Mouse (Mus musculus): ENCODE measurements around the gene Magi1. TPM values are rescaled to one million over a fixed set of nuclear protein-coding genes. Genes with fewer than 3 reads are reported as not detected.

The Magi1 gene
- total RNA-seq, 2 experiments from 2014 or later = 0.28 to 0.57 TPM

DNA sequence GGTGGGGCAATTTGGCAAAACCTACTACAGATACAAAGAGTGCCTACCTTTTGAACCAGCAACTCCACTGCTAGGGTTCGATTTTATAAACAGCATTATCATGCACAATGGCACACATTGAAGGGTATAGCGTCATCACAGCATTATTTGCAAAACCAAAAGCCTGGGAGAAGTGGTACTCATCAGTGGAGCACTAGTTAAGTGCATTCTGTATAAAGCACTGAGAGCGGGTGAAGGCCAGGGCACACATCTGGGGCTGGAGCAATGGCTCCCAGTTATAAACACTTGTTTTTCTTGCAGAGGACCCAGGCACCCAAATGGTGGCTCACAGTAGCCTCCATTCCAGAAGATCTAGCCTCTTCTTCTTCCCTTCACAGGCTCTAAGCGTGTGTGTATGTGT, 67.9 kb downstream of the Magi1 start:
- no peak for ATAC-seq (replicated peaks; ENCODE audit: low FRiP score, low TSS enrichment, poor library complexity, severe bottlenecking)

DNA sequence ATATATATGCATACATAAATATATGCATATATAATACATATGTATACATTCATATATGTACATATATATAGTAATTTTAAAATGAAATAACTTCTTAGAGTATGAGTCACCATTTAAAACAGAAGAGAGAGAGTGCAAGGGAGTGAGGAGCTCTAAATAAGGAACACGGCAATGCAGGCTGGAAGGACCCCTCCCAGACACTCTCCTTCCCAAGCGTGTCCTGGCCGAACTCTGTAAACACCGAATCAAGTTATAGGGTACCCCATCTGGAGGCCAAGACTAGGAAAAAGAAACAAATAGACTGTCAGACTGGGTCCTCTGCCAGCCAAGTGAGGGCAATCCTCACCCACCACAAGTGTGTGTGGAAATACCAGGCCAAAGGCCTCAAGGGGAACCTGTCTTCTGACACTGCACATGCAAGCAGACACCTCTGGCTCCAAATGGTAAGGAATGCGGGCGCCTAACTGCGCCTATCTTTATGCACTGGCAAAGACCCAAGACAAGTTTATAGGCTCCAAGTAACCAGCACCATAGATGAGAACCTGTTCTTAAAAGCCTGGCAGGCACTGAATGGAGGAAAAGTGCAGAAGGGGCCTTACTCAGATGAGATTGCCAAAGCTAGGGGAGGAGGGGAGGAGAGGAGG, 68.7 kb downstream of the Magi1 start:
- ATAC-seq (replicated peaks; ENCODE audit: low FRiP score, low TSS enrichment, poor library complexity, severe bottlenecking) = no peak

DNA sequence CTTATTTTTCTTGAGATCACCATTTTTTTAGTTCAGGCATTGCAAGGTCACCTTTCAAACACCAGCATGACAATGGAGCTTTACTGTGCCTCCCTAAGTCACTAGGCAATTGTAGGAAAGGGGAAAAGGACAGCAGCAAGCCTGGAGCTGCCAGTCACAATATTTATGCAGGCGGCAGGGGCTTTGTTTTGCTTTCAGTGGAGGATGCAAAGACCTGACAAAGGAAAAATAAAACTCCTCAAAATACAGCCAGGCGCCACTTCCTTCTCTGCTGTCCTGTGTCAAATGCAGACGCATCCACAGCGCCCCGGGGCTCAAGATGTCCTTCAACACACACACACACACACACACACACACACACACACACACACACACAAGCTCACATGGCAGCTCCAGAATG, 77.8 kb downstream of the Magi1 start:
- no peak for ATAC-seq (replicated peaks; ENCODE audit: low FRiP score, low TSS enrichment, poor library complexity, severe bottlenecking)

GRCm38 (mm10) chr6:94203642-94204145, 80.0 kb downstream of the Magi1 start:
- ATAC-seq (replicated peaks; ENCODE audit: low FRiP score, low TSS enrichment, poor library complexity, severe bottlenecking) = no peak

DNA sequence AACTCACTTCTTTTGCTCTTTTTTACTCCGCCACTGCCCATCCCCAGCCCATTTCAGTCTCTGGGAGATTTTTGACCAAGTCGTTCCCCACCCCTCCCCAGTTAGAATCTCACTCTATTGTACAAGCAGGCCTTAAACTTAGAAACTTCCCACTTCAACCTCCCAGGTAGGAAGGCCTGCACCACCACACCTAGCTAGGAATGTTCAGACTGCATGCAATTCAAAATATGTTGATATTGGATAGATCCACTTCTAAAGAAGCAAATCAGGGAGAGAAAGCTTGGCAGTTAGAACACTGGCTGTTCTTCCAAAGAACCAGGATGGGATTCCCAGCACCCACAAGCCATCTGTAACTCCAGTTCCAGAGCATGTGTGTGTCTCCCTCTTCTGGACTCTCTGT, 81.8 kb downstream of the Magi1 start:
- ATAC-seq (replicated peaks; ENCODE audit: low FRiP score, low TSS enrichment, poor library complexity, severe bottlenecking) = no peak

DNA sequence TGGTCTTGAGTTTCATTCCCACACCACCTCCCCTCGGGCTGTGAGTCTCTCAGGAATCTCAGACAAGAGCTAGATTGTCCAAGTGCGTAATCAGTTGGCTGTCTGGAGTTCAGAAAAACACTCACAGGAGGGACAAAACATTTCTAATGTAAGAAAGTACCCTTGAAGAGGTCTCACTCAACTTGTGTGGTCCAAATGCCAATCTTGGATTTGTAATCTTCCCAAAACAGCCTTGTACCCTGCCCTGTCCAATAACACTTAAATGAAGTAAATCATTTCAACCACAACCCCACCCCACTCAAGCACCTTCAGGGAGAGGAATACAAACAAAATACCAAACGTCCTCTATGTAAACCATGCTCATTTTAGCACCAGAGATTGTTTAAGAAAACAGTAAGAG, 82.8 kb downstream of the Magi1 start:
- no peak for ATAC-seq (replicated peaks; ENCODE audit: low FRiP score, low TSS enrichment, poor library complexity, severe bottlenecking)

GRCm38 (mm10) chr6:94199696-94200095, 84.0 kb downstream of the Magi1 start:
- no peak for ATAC-seq (replicated peaks; ENCODE audit: low FRiP score, low TSS enrichment, poor library complexity, severe bottlenecking)

DNA sequence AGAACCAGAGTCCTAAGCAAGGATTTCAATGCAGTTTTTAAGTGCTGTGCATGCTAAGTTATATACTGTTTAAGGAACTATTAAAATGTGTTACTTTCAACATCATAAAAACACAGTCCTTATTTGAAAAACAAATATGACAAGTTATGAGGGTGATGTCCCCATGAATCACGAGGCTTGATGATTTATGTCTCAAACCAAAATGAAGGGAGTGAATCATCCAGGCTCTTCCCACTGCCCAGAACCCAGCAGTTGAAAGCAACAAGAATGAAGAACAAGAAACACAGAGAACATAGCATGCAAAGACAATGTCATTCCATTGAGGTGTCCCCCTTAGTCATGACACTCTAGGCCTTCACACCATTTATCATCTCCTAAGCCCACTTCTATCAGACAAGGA, 85.9 kb downstream of the Magi1 start:
- ATAC-seq (replicated peaks; ENCODE audit: low FRiP score, low TSS enrichment, poor library complexity, severe bottlenecking) = no peak

DNA sequence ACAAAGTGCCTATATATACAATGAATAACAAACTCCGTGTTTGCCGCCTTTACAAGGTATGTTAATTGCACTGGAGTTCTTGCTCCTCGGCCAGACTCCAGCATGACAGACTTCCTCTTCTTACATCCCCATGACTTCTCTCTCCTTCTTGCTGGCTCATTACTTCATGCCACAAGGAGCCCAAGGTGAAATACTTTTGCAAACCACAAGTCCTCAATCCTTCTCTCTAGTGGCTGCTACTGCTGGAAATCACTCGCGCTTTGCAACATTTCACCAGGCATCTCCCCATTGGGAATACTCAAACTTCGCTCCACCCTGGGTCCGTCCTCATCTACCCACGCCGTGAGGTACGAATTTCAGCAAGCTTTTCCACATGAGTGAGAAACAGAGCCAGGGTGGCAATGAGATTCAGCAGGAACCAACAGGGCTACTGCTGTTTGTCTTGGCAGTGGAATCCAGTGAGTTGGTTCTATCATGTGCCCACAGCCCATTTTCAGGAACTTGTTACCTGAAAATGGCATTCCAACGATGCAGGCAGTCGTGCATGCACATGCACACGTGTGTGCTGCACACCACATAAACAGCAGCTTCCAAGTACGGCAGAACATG, 88.3 kb downstream of the Magi1 start:
- no peak for ATAC-seq (replicated peaks; ENCODE audit: low FRiP score, low TSS enrichment, poor library complexity, severe bottlenecking)

- ATAC-seq (replicated peaks; ENCODE audit: low FRiP score, low TSS enrichment, poor library complexity, severe bottlenecking) = no peak
Observed at GRCm38 (mm10) chr6:94190830-94191229, 92.9 kb downstream of the Magi1 start.

DNA sequence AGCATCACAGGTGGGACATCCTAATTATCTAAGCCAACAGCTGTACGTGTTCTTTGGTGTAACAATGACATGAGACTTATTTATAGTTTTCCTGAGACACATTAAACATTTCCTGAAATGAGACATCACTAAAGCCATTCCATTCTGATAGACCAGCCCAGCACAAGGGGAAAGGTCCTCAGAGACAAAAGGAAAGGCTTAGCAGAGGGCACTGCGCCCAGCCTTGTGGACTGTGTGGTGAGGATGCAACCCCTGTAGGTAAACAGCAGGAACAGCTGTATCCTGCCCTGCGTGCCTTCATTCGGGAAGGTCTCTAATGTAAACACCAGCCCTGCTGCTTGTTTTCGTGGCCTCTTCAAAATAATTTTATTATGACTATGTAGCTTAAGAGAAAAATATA, 94.3 kb downstream of the Magi1 start:
- ATAC-seq (replicated peaks; ENCODE audit: low FRiP score, low TSS enrichment, poor library complexity, severe bottlenecking) = no peak

DNA sequence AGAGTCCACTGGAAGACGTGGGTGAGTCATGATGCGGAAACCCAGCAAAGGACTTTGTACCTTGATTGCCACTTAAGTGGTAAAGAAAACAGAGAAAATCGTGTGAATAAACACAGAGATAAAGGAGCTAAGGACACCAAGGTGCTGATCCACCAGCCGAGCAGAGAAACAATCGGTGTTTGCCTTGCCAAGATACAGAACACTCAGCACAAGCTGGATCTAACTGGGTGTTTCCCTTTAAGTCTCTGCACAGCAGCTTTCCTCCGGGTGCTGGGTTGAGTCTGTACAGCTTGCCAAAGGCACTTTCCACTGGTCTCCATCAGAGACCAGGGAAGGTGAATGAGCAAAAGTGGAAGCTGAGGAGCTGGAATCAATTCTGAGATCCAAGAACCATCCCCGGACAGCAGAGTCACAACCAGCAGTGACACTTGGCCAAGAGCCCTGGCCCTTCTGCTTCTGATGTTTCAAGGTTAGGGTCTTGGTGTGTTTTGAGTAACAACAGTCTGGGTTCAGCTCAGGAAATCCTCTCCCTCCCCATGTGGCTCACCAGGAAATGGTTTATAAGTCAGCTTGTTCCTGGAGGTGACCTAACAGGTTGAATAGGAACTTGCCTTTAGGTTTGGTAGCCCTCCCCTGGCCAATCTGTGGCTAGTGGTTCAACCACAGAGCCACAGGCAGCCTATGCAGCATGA, 96.9 kb downstream of the Magi1 start:
- no peak for ATAC-seq (replicated peaks; ENCODE audit: low FRiP score, low TSS enrichment, poor library complexity, severe bottlenecking)

- no peak for ATAC-seq (replicated peaks; ENCODE audit: low FRiP score, low TSS enrichment, poor library complexity, severe bottlenecking)
Observed at GRCm38 (mm10) chr6:94184268-94184667, 99.4 kb downstream of the Magi1 start.

DNA sequence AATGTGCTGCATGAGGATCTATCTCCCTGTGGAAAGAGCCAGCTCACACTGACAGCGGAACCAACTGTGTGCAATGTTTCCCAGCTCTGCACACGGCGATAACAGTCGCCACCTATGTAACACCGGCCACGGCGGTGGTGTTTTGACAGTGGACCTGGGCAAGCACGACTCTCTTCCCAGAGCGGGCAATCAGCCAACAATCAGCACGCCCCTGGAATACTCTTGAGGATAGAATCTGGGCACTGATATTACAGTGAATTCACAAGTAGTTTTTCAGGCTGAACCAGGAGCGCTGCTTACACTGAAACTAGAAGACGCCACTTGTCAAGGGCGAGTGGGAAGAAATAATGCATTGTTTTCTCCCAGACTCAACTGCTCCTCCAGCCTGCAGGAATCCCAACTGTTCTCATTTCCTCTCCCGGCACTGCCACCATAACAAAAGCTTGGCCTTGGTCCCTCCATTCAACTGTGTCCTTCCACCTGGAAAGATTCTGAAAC, 100.3 kb downstream of the Magi1 start:
- no peak for ATAC-seq (replicated peaks; ENCODE audit: low FRiP score, low TSS enrichment, poor library complexity, severe bottlenecking)

- no peak for ATAC-seq (replicated peaks; ENCODE audit: low FRiP score, low TSS enrichment, poor library complexity, severe bottlenecking)
Observed at GRCm38 (mm10) chr6:94181673-94182255, 102.0 kb downstream of the Magi1 start.

- no peak for ATAC-seq (replicated peaks; ENCODE audit: low FRiP score, low TSS enrichment, poor library complexity, severe bottlenecking)
Observed at GRCm38 (mm10) chr6:94180331-94181150, 103.2 kb downstream of the Magi1 start.

DNA sequence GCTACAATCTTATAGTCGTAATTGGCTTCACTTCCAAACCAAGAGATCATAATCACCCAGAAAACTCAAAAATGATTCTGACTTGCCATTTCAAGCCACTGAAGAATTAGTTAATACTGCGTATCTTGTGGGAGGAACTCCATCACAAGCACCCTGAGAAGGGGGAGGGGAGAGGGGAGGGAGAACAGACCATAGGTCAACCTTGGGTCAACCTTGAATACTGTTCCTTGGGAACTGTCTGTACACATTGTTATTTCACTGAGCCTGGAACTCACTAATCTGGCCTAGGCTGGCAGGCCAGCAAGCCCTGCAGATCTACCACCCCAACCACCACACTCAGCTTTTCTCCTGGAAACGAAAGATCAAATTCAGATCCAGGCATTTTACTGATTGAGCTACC, 106.2 kb downstream of the Magi1 start:
- no peak for ATAC-seq (replicated peaks; ENCODE audit: low FRiP score, low TSS enrichment, poor library complexity, severe bottlenecking)

DNA sequence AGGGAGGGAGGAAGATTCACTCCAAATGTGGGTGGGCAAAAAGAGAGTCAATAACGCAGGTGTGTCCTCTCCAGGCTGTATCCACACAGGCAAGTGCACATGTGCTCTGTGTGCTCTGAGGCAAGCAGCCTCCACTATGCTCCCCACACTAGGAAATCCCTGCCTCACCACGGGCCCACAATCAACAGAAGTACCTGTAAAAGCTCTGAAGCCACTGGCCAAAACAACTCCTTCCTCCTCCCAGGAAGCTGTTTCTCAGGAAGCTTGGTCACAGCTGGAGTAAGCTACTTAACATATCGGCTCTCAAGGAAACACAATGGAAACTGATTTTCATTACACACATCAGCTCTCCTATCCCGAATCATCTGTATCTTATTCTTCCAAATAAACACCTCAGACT, 107.0 kb downstream of the Magi1 start:
- ATAC-seq (replicated peaks; ENCODE audit: low FRiP score, low TSS enrichment, poor library complexity, severe bottlenecking) = no peak

- ATAC-seq (replicated peaks; ENCODE audit: low FRiP score, low TSS enrichment, poor library complexity, severe bottlenecking) = no peak
Observed at GRCm38 (mm10) chr6:94171250-94171649, 112.5 kb downstream of the Magi1 start.

All from megakaryocyte-erythroid progenitor cell, adult 5-6 weeks (primary cell).